Mouse (Mus musculus): ENCODE measurements around the gene Nfib. TPM values are rescaled to one million over a fixed set of nuclear protein-coding genes. Genes with fewer than 3 reads are reported as not detected.

Nfib gene
- total and polyA plus RNA-seq, 3 experiments, result 0.16 TPM; not detected in 2

GRCm38 (mm10) chr4:82543398-82543740, 162.2 kb downstream of the Nfib start:
- H3K4me3 ChIP-seq (ENCODE audit: low read depth, low read length), result no peak overlapping the region
- no peaks in the 10 kb centered on the region for H3K36me3 ChIP-seq (replicated peaks)
- no peak for DNase-seq (ENCODE audit: low spot score)
- no peaks in the 10 kb centered on the region for H3K27me3 ChIP-seq (ENCODE audit: insufficient read depth, low read length)
- no peak for TF ChIP-seq CTCF (IDR thresholded peaks at IDR 0.05; ENCODE audit: low read depth, low read length)
- TF ChIP-seq TAL1 (conservative IDR thresholded peaks at IDR 0.05; ENCODE audit: low read depth, low read length), result no peak
- TF ChIP-seq POLR2AphosphoS5 (IDR thresholded peaks at IDR 0.05; ENCODE audit: insufficient replicate concordance, low read depth, low read length), result no peak
- no peak for TF ChIP-seq GATA1 (IDR thresholded peaks at IDR 0.05; ENCODE audit: borderline replicate concordance, low read length)
- no peak for TF ChIP-seq GATA2 (IDR thresholded peaks at IDR 0.05; ENCODE audit: borderline replicate concordance, low read depth, low read length)
- H3K4me1 ChIP-seq (ENCODE audit: insufficient read depth, low read depth, low read length), result no peaks in the 10 kb centered on the region
- H3K9me3 ChIP-seq (replicated peaks), result peaks cover 25% of the 10 kb centered on the region
- ATAC-seq (ENCODE audit: extremely low read depth, insufficient number of reproducible peaks, low FRiP score, poor library complexity, severe bottlenecking), result no peak

DNA sequence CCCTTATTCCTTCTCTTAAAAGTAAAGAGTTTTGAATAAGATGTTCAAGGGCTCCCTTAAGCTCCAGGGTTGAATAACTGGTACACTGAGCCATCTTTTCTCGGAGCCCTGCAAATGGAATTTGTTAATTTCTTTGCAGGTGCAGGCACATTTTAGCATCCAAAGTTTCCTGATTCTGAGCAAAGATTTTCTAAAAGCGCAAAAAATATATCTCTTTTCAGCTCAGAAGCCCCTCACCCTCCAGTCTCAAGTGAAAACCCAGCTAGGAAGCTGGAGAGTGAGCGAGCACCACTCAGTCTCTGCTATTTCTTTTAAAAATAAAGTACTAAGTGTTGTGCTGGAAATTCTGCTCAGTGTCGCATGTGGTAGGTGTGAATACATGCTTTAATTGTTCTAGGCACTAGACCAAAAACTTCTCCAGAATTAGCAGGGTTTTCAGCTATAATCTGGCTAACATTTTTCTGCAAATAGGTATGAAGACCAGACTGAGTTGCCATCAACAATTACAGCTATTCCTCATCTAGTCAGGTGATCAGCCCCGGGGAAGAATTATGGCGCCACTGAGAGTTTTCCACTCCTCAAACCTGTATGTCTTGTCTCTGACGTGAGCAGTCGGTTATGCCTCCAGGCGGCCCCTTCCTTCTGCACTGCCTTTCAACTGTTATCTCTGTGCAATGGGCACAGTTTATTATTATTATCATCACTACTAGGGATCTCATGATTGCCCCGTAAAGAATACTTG, 162.7 kb downstream of the Nfib start:
- Histone ChIP-seq H3K4me1 (ENCODE audit: insufficient read depth, low read depth, low read length) (no peaks in the 10 kb centered on the region), H3K36me3 (replicated peaks) (no peaks in the 10 kb centered on the region), H3K27me3 (ENCODE audit: insufficient read depth, low read length) (no peaks in the 10 kb centered on the region), H3K4me3 (ENCODE audit: low read depth, low read length) (no peak overlapping the region), H3K9me3 (replicated peaks) (peaks cover 25% of the 10 kb centered on the region)
- ATAC-seq (ENCODE audit: extremely low read depth, insufficient number of reproducible peaks, low FRiP score, poor library complexity, severe bottlenecking) (no peak), DNase-seq (ENCODE audit: low spot score) (no peak)
- TF ChIP-seq TAL1 (conservative IDR thresholded peaks at IDR 0.05; ENCODE audit: low read depth, low read length), result no peak
- TF ChIP-seq POLR2AphosphoS5 (IDR thresholded peaks at IDR 0.05; ENCODE audit: insufficient replicate concordance, low read depth, low read length), result no peak
- no peak for TF ChIP-seq GATA1 (IDR thresholded peaks at IDR 0.05; ENCODE audit: borderline replicate concordance, low read length)
- TF ChIP-seq CTCF (IDR thresholded peaks at IDR 0.05; ENCODE audit: low read depth, low read length), result no peak
- no peak for TF ChIP-seq GATA2 (IDR thresholded peaks at IDR 0.05; ENCODE audit: borderline replicate concordance, low read depth, low read length)

DNA sequence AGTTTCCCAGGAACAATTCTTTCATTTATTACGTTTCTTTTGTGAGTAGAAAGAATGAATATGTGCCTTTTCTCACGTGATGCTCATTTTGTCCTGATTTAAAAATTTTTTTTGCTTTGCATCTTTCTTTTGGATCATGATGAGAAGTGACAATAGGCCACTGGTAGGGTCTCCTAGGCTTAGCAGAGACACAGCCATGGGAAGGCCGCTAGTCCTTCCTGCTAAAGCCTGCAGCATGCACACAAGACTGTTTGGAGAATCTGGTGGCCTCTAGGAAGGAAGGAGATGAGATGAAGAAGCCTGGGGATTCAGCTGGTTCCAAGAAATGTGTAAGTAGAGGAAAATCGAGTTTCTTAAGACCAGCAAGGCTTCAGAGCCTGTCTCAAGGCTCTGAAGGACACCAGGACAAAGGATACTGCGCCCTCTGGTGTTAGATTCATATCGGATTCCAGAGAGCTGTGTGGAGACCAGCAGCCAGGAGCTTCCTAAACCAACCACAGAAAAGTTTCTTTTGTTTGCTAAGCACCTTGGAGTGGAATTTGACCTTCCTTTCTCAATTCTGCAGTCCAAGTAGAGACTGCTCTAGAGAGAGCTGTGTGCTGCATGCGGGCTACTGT, 163.5 kb downstream of the Nfib start:
- H3K4me1 ChIP-seq (ENCODE audit: insufficient read depth, low read depth, low read length), result no peaks in the 10 kb centered on the region
- no peaks in the 10 kb centered on the region for H3K27me3 ChIP-seq (ENCODE audit: insufficient read depth, low read length)
- H3K9me3 ChIP-seq (replicated peaks), result peaks cover 33% of the 10 kb centered on the region
- no peaks in the 10 kb centered on the region for H3K36me3 ChIP-seq (replicated peaks)
- TF ChIP-seq GATA1 (IDR thresholded peaks at IDR 0.05; ENCODE audit: borderline replicate concordance, low read length) (no peak), GATA2 (IDR thresholded peaks at IDR 0.05; ENCODE audit: borderline replicate concordance, low read depth, low read length) (no peak), TAL1 (conservative IDR thresholded peaks at IDR 0.05; ENCODE audit: low read depth, low read length) (no peak), POLR2AphosphoS5 (IDR thresholded peaks at IDR 0.05; ENCODE audit: insufficient replicate concordance, low read depth, low read length) (no peak), CTCF (IDR thresholded peaks at IDR 0.05; ENCODE audit: low read depth, low read length) (no peak)
- no peak for ATAC-seq (ENCODE audit: extremely low read depth, insufficient number of reproducible peaks, low FRiP score, poor library complexity, severe bottlenecking)
- DNase-seq (ENCODE audit: low spot score), result no peak
- H3K4me3 ChIP-seq (ENCODE audit: low read depth, low read length), result no peak overlapping the region

- no peaks in the 10 kb centered on the region for H3K27me3 ChIP-seq (ENCODE audit: insufficient read depth, low read length)
- no peak for TF ChIP-seq TAL1 (conservative IDR thresholded peaks at IDR 0.05; ENCODE audit: low read depth, low read length)
- no peak for TF ChIP-seq GATA1 (IDR thresholded peaks at IDR 0.05; ENCODE audit: borderline replicate concordance, low read length)
- no peak for TF ChIP-seq POLR2AphosphoS5 (IDR thresholded peaks at IDR 0.05; ENCODE audit: insufficient replicate concordance, low read depth, low read length)
- TF ChIP-seq GATA2 (IDR thresholded peaks at IDR 0.05; ENCODE audit: borderline replicate concordance, low read depth, low read length), result no peak
- TF ChIP-seq CTCF (IDR thresholded peaks at IDR 0.05; ENCODE audit: low read depth, low read length), result no peak
- no peak overlapping the region for H3K4me3 ChIP-seq (ENCODE audit: low read depth, low read length)
- ATAC-seq (ENCODE audit: extremely low read depth, insufficient number of reproducible peaks, low FRiP score, poor library complexity, severe bottlenecking) (no peak), DNase-seq (ENCODE audit: low spot score) (no peak)
- no peaks in the 10 kb centered on the region for H3K4me1 ChIP-seq (ENCODE audit: insufficient read depth, low read depth, low read length)
- peaks cover 45% of the 10 kb centered on the region for H3K9me3 ChIP-seq (replicated peaks)
- no peaks in the 10 kb centered on the region for H3K36me3 ChIP-seq (replicated peaks)
Measured at GRCm38 (mm10) chr4:82540466-82540990, 165.0 kb downstream of the Nfib start.

GRCm38 (mm10) chr4:82540048-82540410, 165.5 kb downstream of the Nfib start:
- ATAC-seq (ENCODE audit: extremely low read depth, insufficient number of reproducible peaks, low FRiP score, poor library complexity, severe bottlenecking), result no peak
- no peaks in the 10 kb centered on the region for H3K4me1 ChIP-seq (ENCODE audit: insufficient read depth, low read depth, low read length)
- no peak overlapping the region for H3K4me3 ChIP-seq (ENCODE audit: low read depth, low read length)
- no peak for DNase-seq (ENCODE audit: low spot score)
- H3K27me3 ChIP-seq (ENCODE audit: insufficient read depth, low read length), result no peaks in the 10 kb centered on the region
- TF ChIP-seq CTCF (IDR thresholded peaks at IDR 0.05; ENCODE audit: low read depth, low read length) (no peak), GATA2 (IDR thresholded peaks at IDR 0.05; ENCODE audit: borderline replicate concordance, low read depth, low read length) (no peak), POLR2AphosphoS5 (IDR thresholded peaks at IDR 0.05; ENCODE audit: insufficient replicate concordance, low read depth, low read length) (no peak), GATA1 (IDR thresholded peaks at IDR 0.05; ENCODE audit: borderline replicate concordance, low read length) (no peak), TAL1 (conservative IDR thresholded peaks at IDR 0.05; ENCODE audit: low read depth, low read length) (no peak)
- no peaks in the 10 kb centered on the region for H3K36me3 ChIP-seq (replicated peaks)
- peaks cover 44% of the 10 kb centered on the region for H3K9me3 ChIP-seq (replicated peaks)

DNA sequence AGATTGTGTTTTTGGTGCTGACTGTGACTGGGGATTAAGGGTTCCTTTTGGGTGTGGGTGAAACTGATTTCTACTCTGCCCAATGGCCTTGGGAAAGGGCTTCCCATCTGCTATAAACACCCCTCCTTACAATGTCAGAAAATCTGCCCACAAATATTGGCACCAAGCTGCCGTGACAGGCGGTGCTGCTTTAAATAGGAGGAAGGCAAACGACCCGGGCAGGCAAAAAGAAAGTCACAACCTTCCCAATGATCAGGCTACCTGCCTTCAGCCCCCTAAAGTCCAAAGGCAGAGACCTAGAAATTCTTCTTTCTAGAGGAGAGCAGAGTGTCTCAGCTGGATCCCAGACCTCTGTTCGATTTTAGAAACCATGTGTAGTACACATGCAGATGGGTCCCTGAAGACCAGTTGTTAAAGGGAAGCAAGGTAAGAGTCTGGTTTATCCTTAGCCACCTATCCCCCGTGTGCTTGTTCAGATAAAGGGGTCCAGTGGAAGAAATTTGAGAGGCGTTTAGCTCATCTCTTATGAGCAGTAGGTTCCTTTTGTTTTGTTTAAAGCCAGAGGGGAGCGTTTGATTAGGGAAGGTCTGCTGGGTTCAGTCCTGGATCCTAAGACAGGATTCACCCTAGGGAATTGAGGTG, 166.0 kb downstream of the Nfib start:
- no peak for DNase-seq (ENCODE audit: low spot score)
- no peak for ATAC-seq (ENCODE audit: extremely low read depth, insufficient number of reproducible peaks, low FRiP score, poor library complexity, severe bottlenecking)
- no peaks in the 10 kb centered on the region for H3K4me1 ChIP-seq (ENCODE audit: insufficient read depth, low read depth, low read length)
- no peak overlapping the region for H3K4me3 ChIP-seq (ENCODE audit: low read depth, low read length)
- H3K36me3 ChIP-seq (replicated peaks), result no peaks in the 10 kb centered on the region
- no peak for TF ChIP-seq GATA1 (IDR thresholded peaks at IDR 0.05; ENCODE audit: borderline replicate concordance, low read length)
- TF ChIP-seq CTCF (IDR thresholded peaks at IDR 0.05; ENCODE audit: low read depth, low read length), result no peak
- TF ChIP-seq TAL1 (conservative IDR thresholded peaks at IDR 0.05; ENCODE audit: low read depth, low read length), result no peak
- TF ChIP-seq GATA2 (IDR thresholded peaks at IDR 0.05; ENCODE audit: borderline replicate concordance, low read depth, low read length), result no peak
- TF ChIP-seq POLR2AphosphoS5 (IDR thresholded peaks at IDR 0.05; ENCODE audit: insufficient replicate concordance, low read depth, low read length), result no peak
- H3K27me3 ChIP-seq (ENCODE audit: insufficient read depth, low read length), result no peaks in the 10 kb centered on the region
- peaks cover 44% of the 10 kb centered on the region for H3K9me3 ChIP-seq (replicated peaks)

Data from G1E (cell line).